Mouse (Mus musculus) thymus, adult 2 months (tissue): ENCODE measurements around the gene Gm21953. TPM values are rescaled to one million over a fixed set of nuclear protein-coding genes. Genes with fewer than 3 reads are reported as not detected.
"Not testable (repeated sequence)": the region's sequence is repeated elsewhere in the genome, so short reads cannot be mapped to it uniquely, and the experiment has no call there.

Source experiments
- DNase-seq: peaks from one replicate; pipeline ENCODE4 v3.0.0; 2021
- H3K27ac ChIP-seq: fragments of 200-500 bp; 2 replicates; pipeline ENCODE4 v1.5.1; 2012; ENCODE audit warnings: low read length, control low read depth; ENCODE audit not compliant: control insufficient read depth, insufficient read depth
- H3K27me3 ChIP-seq: fragments of 200-500 bp; 2 replicates; pipeline ENCODE4 v1.6.1; 2012; ENCODE audit warnings: mild to moderate bottlenecking, low read length, moderate library complexity, mixed read lengths; ENCODE audit not compliant: control insufficient read depth, insufficient read depth
- H3K36me3 ChIP-seq: fragments of 200-500 bp; 2 replicates; pipeline ENCODE4 v1.6.1; 2012; ENCODE audit warnings: mild to moderate bottlenecking, low read length, moderate library complexity; ENCODE audit not compliant: control insufficient read depth, insufficient read depth
- H3K4me1 ChIP-seq: fragments of 200-500 bp; replicated peaks from 2 replicates; pipeline ENCODE4 v1.6.1; 2012; ENCODE audit warnings: low read length; ENCODE audit not compliant: control insufficient read depth, insufficient read depth
- H3K4me3 ChIP-seq: fragments of 200-500 bp; 2 replicates; pipeline ENCODE4 v1.5.1; 2012; ENCODE audit warnings: mild to moderate bottlenecking, low read length, control low read depth, moderate library complexity; ENCODE audit not compliant: control insufficient read depth, insufficient read depth
- WGBS: fragments of 180-500 bp; shearing (Covaris S2); methylation state at CpG from one replicate; pipeline ENCODE4 v1.1.7; 2018; 5-methylcytosine and 5-hydroxymethylcytosine counted together
- polyA plus RNA-seq: library from polyadenylated mRNA; depleted of rRNA; stranded (reverse); fragments of >200 nt; gene quantifications from 2 replicates; pipeline ENCODE4 v1.2.3, GENCODE M21; 2012; rRNA removed

Gene Gm21953
- not detected in 2 replicates for polyA plus RNA-seq

- not testable (repeated sequence) for H3K27ac ChIP-seq, DNase-seq, H3K4me3 ChIP-seq, H3K4me1 ChIP-seq, H3K36me3 ChIP-seq, H3K27me3 ChIP-seq
- WGBS: no CpG with 5 or more reads among the region's 18 CpGs
Measured at GRCm38 (mm10) chr4:42293967-42294366, at the start of gene Gm21953. TSS of gene Gm21953 (plus strand) at chr4:42294267.

GRCm38 (mm10) chr4:42255467-42255866 lies 38.6 kb upstream of the Gm21953 start, which contains the start of gene Ccl21b:
TSS of gene Ccl21b (plus strand) at chr4:42255767.
- H3K36me3 ChIP-seq, H3K4me1 ChIP-seq, H3K27me3 ChIP-seq, H3K4me3 ChIP-seq, H3K27ac ChIP-seq, DNase-seq: not testable (repeated sequence)
- no CpG with 5 or more reads among the region's 5 CpGs for WGBS

GRCm38 (mm10) chr4:42318034-42318433 lies 24.0 kb downstream of the Gm21953 start, which contains the start of gene Fam205a3:
TSS of gene Fam205a3 (plus strand) at chr4:42318334.
- H3K36me3 ChIP-seq, H3K27ac ChIP-seq, H3K4me1 ChIP-seq, H3K27me3 ChIP-seq, H3K4me3 ChIP-seq, DNase-seq: not testable (repeated sequence)
- no CpG with 5 or more reads among the region's 1 CpGs for WGBS

Other genes with a start within 250 kb of the Gm21953 start
- not detected in 2 replicates for gene Gm3893, start 203.1 kb upstream of the Gm21953 start, polyA plus RNA-seq
- not detected in 2 replicates for gene Gm13304, start 179.4 kb upstream of the Gm21953 start, polyA plus RNA-seq
- gene Gm13306, start 140.8 kb upstream of the Gm21953 start, polyA plus RNA-seq: 20.2 and 24.2 TPM in 2 replicates
- gene Gm13305, start 125.7 kb upstream of the Gm21953 start, polyA plus RNA-seq: 23.3 and 38.0 TPM in 2 replicates
- gene Gm10600, start 53.6 kb upstream of the Gm21953 start, polyA plus RNA-seq: not detected in 2 replicates
- gene Ccl21b, start 38.5 kb upstream of the Gm21953 start, polyA plus RNA-seq: 5.9 and 9.4 TPM in 2 replicates
- gene Fam205a3, start 24.1 kb downstream of the Gm21953 start, polyA plus RNA-seq: 0.04 and 0.09 TPM in 2 replicates
- gene Gm21586, start 145.1 kb downstream of the Gm21953 start, polyA plus RNA-seq: not detected in 2 replicates
- gene Gm2163, start 172.5 kb downstream of the Gm21953 start, polyA plus RNA-seq: not detected in 2 replicates
- gene Fam205a2, start 233.9 kb downstream of the Gm21953 start, polyA plus RNA-seq: 0.04 and 0.09 TPM in 2 replicates